Mouse (Mus musculus): ENCODE data around the gene Gcm2.

Gene Gcm2

DNA sequence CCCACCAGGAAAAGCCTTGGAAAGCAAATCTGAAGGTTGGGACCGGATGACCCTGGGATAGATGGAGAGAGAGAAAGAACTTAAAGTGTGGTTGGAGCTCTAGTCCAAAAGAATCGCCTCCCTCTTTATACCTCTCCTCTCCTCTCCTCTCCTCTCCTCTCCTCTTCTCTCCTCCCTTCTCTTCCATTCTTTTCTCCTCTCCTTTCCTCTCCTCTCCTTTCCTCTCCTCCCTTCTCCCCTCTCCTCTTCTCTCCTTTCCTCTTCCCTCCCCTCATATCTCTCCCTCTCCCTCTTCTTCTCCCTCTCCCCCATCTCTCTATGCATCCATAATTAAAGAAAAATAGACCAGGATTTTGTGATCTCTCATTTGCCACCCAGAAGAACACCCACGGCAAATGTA is at the start of gene Gcm2:
TSS of gene Gcm2 (minus strand) at position 101 of the 400 bp plus-strand sequence.
- no peak for DNase-seq (ENCODE audit: low spot score in 2 of 2)

DNA sequence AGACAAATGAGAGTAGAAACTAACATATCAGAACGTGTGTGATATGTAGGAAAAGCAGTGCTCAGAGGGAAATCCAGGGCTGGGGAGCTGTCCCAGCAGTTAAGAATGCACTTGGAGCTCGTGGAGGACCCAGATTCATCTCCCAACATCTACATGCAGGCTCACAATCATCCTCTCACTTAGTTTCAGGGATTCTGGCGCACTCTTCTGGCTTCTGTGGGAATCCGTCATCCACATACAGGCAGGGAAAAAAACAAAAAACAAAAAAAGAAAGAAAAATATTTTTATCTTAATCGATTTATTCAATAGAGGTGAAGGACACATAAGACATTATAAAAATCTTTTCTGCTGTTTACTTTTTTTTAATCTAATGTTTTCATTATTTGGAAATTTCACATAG is 47.6 kb upstream of the Gcm2 start:
- DNase-seq (ENCODE audit: low spot score in 2 of 2): peak in 1 of 2 experiments; percentile 27

- DNase-seq (ENCODE audit: low spot score in 2 of 2): no peak
Observed at GRCm38 (mm10) chr13:41153146-41153545, 42.3 kb upstream of the Gcm2 start.

GRCm38 (mm10) chr13:41146271-41146670 is 35.4 kb upstream of the Gcm2 start:
- peak; percentile 39 to 70 for DNase-seq (ENCODE audit: low spot score in 2 of 2)

- DNase-seq (ENCODE audit: low spot score in 2 of 2): no peak
Observed at GRCm38 (mm10) chr13:41145433-41145970, 34.7 kb upstream of the Gcm2 start.

DNA sequence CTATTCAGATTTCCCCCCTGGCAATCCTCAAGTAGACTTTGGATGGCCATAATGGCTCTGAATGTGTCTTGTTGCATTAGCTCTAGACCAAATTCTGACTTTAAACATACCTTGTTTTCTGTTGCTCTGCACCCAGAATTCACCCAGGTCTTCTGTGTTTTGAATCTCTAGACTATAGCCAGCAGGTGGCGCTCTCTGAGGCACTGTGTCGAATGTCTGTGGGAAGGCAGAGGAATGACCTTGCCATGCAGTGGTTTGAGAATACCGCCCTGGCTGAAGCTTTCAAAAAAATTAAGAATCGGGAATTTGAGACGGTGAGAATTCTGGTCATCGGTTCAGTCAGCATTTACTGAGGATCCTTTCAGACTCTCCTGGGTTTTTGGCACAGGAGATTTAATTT is 24.1 kb upstream of the Gcm2 start:
- peak; percentile 38 to 76 for DNase-seq (ENCODE audit: low spot score in 2 of 2)

DNA sequence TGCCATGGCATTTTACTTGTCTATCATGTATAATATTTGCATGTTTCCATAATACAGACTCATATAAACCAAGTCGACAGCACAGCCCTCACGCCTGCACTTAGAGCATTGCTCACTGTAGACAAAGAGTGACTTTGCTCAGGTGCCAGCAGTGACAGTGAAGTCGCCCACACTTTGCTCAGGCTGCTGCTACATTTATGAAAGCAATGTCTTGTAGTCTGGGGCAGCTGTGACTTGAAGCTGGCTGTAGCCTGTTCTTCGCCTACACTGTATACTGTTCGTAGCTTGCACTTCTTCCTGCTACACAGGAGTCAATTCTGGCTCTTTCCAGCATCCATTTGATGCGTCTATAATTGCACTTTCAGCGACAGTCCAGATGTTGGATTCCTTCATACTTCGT is 18.2 kb upstream of the Gcm2 start:
- peak in 1 of 2 experiments; percentile 25 for DNase-seq (ENCODE audit: low spot score in 2 of 2)

DNA sequence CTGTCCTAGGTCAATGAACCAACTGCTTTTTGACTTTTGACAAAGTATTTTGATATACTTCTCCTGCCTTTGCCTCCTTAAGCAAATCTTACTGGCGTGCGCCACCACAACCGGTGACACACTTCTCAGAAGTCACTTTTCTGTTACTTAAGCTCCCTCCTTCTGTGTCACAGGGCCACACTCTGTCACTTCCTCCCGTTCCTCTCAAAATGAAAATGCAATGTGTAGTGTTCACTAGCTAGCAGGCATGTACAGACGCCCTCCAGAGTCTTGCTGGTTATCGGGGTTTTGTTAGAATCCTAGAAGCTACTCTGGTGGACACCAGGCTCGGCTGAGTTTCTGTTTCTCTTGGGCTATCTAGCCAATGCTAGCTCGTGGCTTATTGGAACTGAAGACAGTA is 17.5 kb upstream of the Gcm2 start:
- no peak for DNase-seq (ENCODE audit: low spot score in 2 of 2)

- no peak for DNase-seq (ENCODE audit: low spot score in 2 of 2)
Observed at GRCm38 (mm10) chr13:41123666-41124225, 12.9 kb upstream of the Gcm2 start.

GRCm38 (mm10) chr13:41119152-41119945 is 8.5 kb upstream of the Gcm2 start:
- no peak for DNase-seq (ENCODE audit: low spot score in 2 of 2)

GRCm38 (mm10) chr13:41113940-41114339 is 3.1 kb upstream of the Gcm2 start, which contains the start of gene Sycp2l:
Sycp2l (plus strand) TSS chr13:41114307.
- no peak for DNase-seq (ENCODE audit: low spot score in 2 of 2)

DNA sequence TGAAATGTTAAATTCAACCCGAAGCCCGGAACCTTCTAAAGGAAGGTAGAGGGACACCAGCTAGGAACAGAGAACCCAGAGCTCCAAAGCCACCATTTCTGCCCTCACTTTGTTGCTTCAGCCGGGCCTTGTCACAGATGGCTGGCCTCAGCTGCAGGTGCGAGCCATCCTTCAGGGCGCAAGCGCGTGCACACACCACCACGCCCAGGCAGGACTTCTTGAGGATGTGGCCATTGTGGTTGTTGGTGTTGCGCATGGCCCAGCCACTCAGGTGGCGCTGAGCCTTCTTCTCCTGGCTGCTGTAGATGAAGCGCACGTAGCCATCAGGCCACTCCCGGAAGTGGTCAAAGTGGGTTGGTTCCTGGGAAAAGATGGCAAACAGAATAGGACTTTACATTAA is 5.3 kb downstream of the Gcm2 start:
- DNase-seq (ENCODE audit: low spot score in 2 of 2): no peak

GRCm38 (mm10) chr13:41103841-41104525 is 6.9 kb downstream of the Gcm2 start:
- DNase-seq (ENCODE audit: low spot score in 2 of 2): no peak

GRCm38 (mm10) chr13:41100031-41100430 is 10.8 kb downstream of the Gcm2 start:
- no peak for DNase-seq (ENCODE audit: low spot score in 2 of 2)

DNA sequence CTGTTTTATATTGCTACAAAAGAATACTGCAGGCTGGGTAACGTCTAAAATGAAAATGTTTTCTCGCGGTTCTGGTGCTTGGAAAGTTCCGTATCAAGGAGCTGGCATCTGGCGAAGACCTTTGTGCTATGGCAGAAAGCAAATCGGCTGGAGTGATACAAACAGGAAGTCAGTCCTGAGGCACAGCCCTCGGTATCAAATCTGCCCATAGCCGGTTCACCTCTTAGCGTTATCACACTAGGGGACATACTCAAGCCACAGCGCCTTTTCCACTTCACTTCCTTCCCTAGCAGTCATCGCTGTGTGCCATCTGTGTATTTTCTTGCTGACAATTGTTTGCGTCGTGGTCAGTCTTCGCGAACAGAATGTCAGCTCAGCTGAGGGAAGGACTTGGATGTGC is 12.5 kb downstream of the Gcm2 start:
- no peak for DNase-seq (ENCODE audit: low spot score in 2 of 2)

DNA sequence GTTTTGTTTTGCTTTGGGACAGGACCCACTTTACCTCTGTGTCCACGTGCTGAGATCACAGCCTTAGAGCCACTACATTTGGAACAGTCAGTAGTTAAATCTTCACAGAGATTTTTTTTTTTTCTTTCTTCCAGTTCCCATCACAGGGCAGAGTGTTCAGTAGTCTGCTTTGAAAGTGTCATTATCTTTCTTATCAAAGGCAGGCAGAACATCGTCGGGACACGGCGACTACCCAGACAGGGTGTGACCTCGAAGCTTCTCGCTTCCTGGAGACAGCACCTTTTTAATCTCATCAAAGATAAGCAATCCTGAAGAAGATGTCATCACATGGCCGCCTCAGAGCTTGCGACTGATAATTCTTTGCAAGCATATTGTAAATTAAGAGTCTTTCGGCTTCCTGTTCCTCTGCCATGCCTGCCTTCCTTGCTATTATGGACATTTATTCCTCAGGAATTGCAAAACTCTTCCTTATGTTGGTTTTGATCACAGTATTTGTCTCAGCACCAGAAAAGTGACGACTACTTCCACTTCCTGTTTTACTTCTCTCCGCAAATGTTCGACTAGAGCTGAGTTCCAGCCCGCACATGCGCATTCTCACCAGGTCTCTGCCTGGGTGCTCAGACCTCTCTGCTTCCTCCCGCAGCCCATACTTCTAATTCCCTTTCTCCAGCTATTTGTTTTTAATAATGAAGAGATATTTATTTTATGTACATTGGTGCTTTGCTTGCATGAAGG is 13.3 kb downstream of the Gcm2 start:
- DNase-seq (ENCODE audit: low spot score in 2 of 2): no peak

- no peak for DNase-seq (ENCODE audit: low spot score in 2 of 2)
Observed at GRCm38 (mm10) chr13:41094160-41094559, 16.7 kb downstream of the Gcm2 start.

DNA sequence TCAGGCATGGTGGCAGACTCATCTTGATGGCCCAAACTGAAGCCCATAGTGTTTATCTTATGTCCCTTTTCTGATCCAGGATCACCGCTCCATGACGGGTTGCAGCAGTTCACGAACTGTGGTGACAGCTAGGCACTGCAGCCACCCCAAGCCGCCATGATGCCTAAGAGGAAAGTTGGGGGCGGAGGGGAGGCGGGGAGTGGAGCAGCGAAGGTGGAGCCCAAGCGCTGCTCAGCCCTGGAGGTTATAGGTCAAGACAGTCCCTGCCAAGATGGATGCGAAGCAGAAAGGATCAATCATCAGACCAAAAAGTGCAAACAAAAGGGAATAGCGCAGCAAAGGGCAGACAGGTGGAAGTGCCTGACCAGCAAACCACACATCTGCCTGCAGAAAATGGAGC is 19.6 kb downstream of the Gcm2 start:
- DNase-seq (ENCODE audit: low spot score in 2 of 2): no peak

- no peak for DNase-seq (ENCODE audit: low spot score in 2 of 2)
Observed at GRCm38 (mm10) chr13:41088746-41089145, 22.1 kb downstream of the Gcm2 start.

- no peak for DNase-seq (ENCODE audit: low spot score in 2 of 2)
Observed at GRCm38 (mm10) chr13:41085140-41085539, 25.7 kb downstream of the Gcm2 start.

- no peak for DNase-seq (ENCODE audit: low spot score in 2 of 2)
Observed at GRCm38 (mm10) chr13:41084521-41084920, 26.3 kb downstream of the Gcm2 start.

GRCm38 (mm10) chr13:41080700-41081099 is 30.1 kb downstream of the Gcm2 start:
- DNase-seq (ENCODE audit: low spot score in 2 of 2): no peak

Measured in right cerebral cortex, postnatal 10 days (tissue).